26 mouse cellular contexts compared by ENCODE assay signal in genomic region chr4:115863880-115864279, GRCm38 (mm10). TPM values are rescaled to one million over a fixed set of nuclear protein-coding genes. Genes with fewer than 3 reads are reported as not detected.
DNase-seq lines count a peak whose midpoint lies in the region; ATAC-seq and TF ChIP-seq lines count a peak whose summit lies in the region.
"Had no signal": no experiment of that assay in that cellular context is flagged by ENCODE, and none has a peak within 500 bp of the region (broad histone marks: within the 10 kb centered on the region; RNA-seq: fewer than 3 reads in every experiment).

No protein-coding gene starts in this region.

- H3K9ac ChIP-seq in kidney, embryonic 14.5 days (ENCODE audit: low read depth, low read length): no peak overlapping the region
- no peak overlapping the region for H3K9ac ChIP-seq in limb, embryonic 12.5 days (replicated peaks)
- no peak overlapping the region for H3K9ac ChIP-seq in neural tube, embryonic 14.5 days (replicated peaks; ENCODE audit: low read depth, low read length)
- H3K9ac ChIP-seq: embryonic facial prominence, embryonic 12.5 days; lung, embryonic 14.5 days had no signal

- H3K9me3 ChIP-seq in kidney, embryonic 14.5 days (ENCODE audit: control insufficient read depth, low read length): no peaks in the 10 kb centered on the region
- H3K9me3 ChIP-seq in embryonic facial prominence, embryonic 10.5 days: no peaks in the 10 kb centered on the region
- H3K9me3 ChIP-seq in limb, embryonic 12.5 days: no peaks in the 10 kb centered on the region
- no peaks in the 10 kb centered on the region for H3K9me3 ChIP-seq in neural tube, embryonic 14.5 days (ENCODE audit: control insufficient read depth, low read length)
- H3K9me3 ChIP-seq: embryonic facial prominence, embryonic 12.5 days; midbrain, embryonic 10.5 days had no signal

- peak; percentile 63; the same call in 1 of the 2 replicates for ATAC-seq in kidney, embryonic 14.5 days (ENCODE audit: low FRiP score, low TSS enrichment)
- peak; percentile 86 for ATAC-seq in limb, embryonic 12.5 days (ENCODE audit: insufficient number of reproducible peaks, insufficient read depth, low FRiP score, low TSS enrichment, low read depth)
- peak; percentile 66; the same call in 1 of the 2 replicates for ATAC-seq in neural tube, embryonic 14.5 days (ENCODE audit: low read depth)
- ATAC-seq in erythroblast, adult 5-6 weeks (replicated peaks; ENCODE audit: low FRiP score, poor library complexity, severe bottlenecking): no peak
- ATAC-seq: forebrain, embryonic 16.5 days had no signal

- TF ChIP-seq POLR2A in kidney, adult 2 months (IDR thresholded peaks at IDR 0.05; ENCODE audit: low read depth, low read length): no peak

- H3K4me3 ChIP-seq in kidney, embryonic 14.5 days (ENCODE audit: low read length): no peak overlapping the region
- no peak overlapping the region for H3K4me3 ChIP-seq in kidney, adult 2 months (ENCODE audit: insufficient read depth, low read depth, low read length)
- H3K4me3 ChIP-seq in embryonic facial prominence, embryonic 10.5 days: no peak overlapping the region
- H3K4me3 ChIP-seq in limb, embryonic 12.5 days (replicated peaks): no peak overlapping the region
- H3K4me3 ChIP-seq in neural tube, embryonic 14.5 days (ENCODE audit: low read depth, low read length): no peak overlapping the region
- H3K4me3 ChIP-seq: embryonic facial prominence, embryonic 12.5 days; midbrain, embryonic 10.5 days had no signal

- no peaks in the 10 kb centered on the region for H3K4me1 ChIP-seq in kidney, embryonic 14.5 days (ENCODE audit: control insufficient read depth, insufficient read depth, low read length)
- no peaks in the 10 kb centered on the region for H3K4me1 ChIP-seq in kidney, adult 2 months (ENCODE audit: control insufficient read depth, insufficient read depth, low read length)
- peaks cover 20% of the 10 kb centered on the region for H3K4me1 ChIP-seq in embryonic facial prominence, embryonic 10.5 days
- H3K4me1 ChIP-seq in limb, embryonic 12.5 days (replicated peaks): peaks cover 53% of the 10 kb centered on the region
- peaks cover 5% of the 10 kb centered on the region; the same call in 1 of the 2 replicates for H3K4me1 ChIP-seq in neural tube, embryonic 14.5 days (ENCODE audit: control insufficient read depth, insufficient read depth, low read length)

- H3K27me3 ChIP-seq in kidney, embryonic 14.5 days (ENCODE audit: control insufficient read depth, insufficient read depth, low read length): no peaks in the 10 kb centered on the region
- no peaks in the 10 kb centered on the region for H3K27me3 ChIP-seq in kidney, adult 2 months (replicated peaks; ENCODE audit: control insufficient read depth, insufficient read depth, low read length)
- H3K27me3 ChIP-seq in embryonic facial prominence, embryonic 10.5 days (replicated peaks; ENCODE audit: low read depth, poor library complexity, severe bottlenecking): no peaks in the 10 kb centered on the region
- peaks cover 7% of the 10 kb centered on the region; the same call in 1 of the 2 replicates for H3K27me3 ChIP-seq in limb, embryonic 12.5 days
- H3K27me3 ChIP-seq in neural tube, embryonic 14.5 days (ENCODE audit: control insufficient read depth, insufficient read depth, low read length): no peaks in the 10 kb centered on the region
- H3K27me3 ChIP-seq: embryonic facial prominence, embryonic 12.5 days had no signal

- WGBS in kidney, embryonic 14.5 days: 18% methylated on average over 10 of the region's 10 CpGs
- WGBS in kidney, adult 2 months: 57% methylated on average over 10 of the region's 10 CpGs
- 55% methylated on average over 10 of the region's 10 CpGs for WGBS in embryonic facial prominence, embryonic 10.5 days
- WGBS in limb, embryonic 12.5 days: 4% methylated on average over 10 of the region's 10 CpGs
- 21% methylated on average over 10 of the region's 10 CpGs for WGBS in neural tube, embryonic 14.5 days

- H3K36me3 ChIP-seq in kidney, embryonic 14.5 days (ENCODE audit: control insufficient read depth, insufficient read depth, low read length): 0 out of 2 replicates have a peak, but pooled peaks cover 7% of the 10 kb centered on the region
- peaks cover 1% of the 10 kb centered on the region for H3K36me3 ChIP-seq in kidney, adult 2 months (ENCODE audit: control insufficient read depth, insufficient read depth, low read length)
- peaks cover 44% of the 10 kb centered on the region for H3K36me3 ChIP-seq in embryonic facial prominence, embryonic 10.5 days (replicated peaks)
- peaks cover 44% of the 10 kb centered on the region for H3K36me3 ChIP-seq in limb, embryonic 12.5 days
- H3K36me3 ChIP-seq in neural tube, embryonic 14.5 days (ENCODE audit: control insufficient read depth, insufficient read depth, low read length): no peaks in the 10 kb centered on the region

- H3K27ac ChIP-seq in kidney, embryonic 14.5 days (ENCODE audit: low read depth, low read length): no peak overlapping the region
- H3K27ac ChIP-seq in kidney, adult 2 months (ENCODE audit: insufficient read depth, low read depth, low read length): no peak overlapping the region
- H3K27ac ChIP-seq in embryonic facial prominence, embryonic 10.5 days (replicated peaks): no peak overlapping the region; the same call in 1 of the 2 replicates
- H3K27ac ChIP-seq in limb, embryonic 12.5 days: peak overlapping the region; percentile 90
- H3K27ac ChIP-seq in neural tube, embryonic 14.5 days (ENCODE audit: low read depth, low read length): no peak overlapping the region
- H3K27ac ChIP-seq: embryonic facial prominence, embryonic 12.5 days had no signal

- no peak for DNase-seq in kidney, adult 2 months
- DNase-seq in embryonic facial prominence, embryonic 10.5 days (ENCODE audit: low spot score): peak; percentile 24
- DNase-seq in layer of hippocampus, postnatal 25 days (ENCODE audit: extremely low spot score in 1 of 2, low spot score in 1 of 2): no peak
- DNase-seq in adrenal gland, postnatal 36 days: no peak
- DNase-seq: cerebellum, postnatal 10 days; gastrocnemius, postnatal 36 days; heart, postnatal 10 days; kidney, adult 18-20 months; kidney, postnatal 36 days; layer of hippocampus, adult 9-11 months; lung, embryonic 14.5 days; lung, postnatal 36 days; right cerebral cortex, postnatal 14 days; spleen, adult 18-20 months; thymus, adult 18-20 months; thymus, postnatal 4 days had no signal

- no peak overlapping the region for H3K4me2 ChIP-seq in kidney, embryonic 14.5 days (replicated peaks; ENCODE audit: low read depth, low read length)
- peak overlapping the region; percentile 30; the same call in 1 of the 2 replicates for H3K4me2 ChIP-seq in limb, embryonic 12.5 days
- no peak overlapping the region for H3K4me2 ChIP-seq in neural tube, embryonic 14.5 days (ENCODE audit: low read depth, low read length)
- H3K4me2 ChIP-seq: embryonic facial prominence, embryonic 12.5 days; heart, embryonic 11.5 days; liver, embryonic 11.5 days; lung, embryonic 14.5 days had no signal

- no peak for TF ChIP-seq CTCF in kidney, adult 2 months (conservative IDR thresholded peaks at IDR 0.05; ENCODE audit: insufficient read depth, insufficient read length, low read depth, low read length)

RNA-seq across cellular contexts. Expression of gene Kncn, which starts 20.3 kb away (rescaled TPM):
- not detected in 2 replicates for polyA plus RNA-seq in kidney, embryonic 14.5 days (2014; fragmentation: Nextera tagmentation; extraction: Ambion mirVana)
- polyA plus RNA-seq in kidney, adult 2 months (2012; rRNA removed): 0.07 TPM in 1 of 2 replicates, not detected in the other
- not detected in 2 replicates for polyA plus RNA-seq in embryonic facial prominence, embryonic 10.5 days (2016; fragmentation: Nextera tagmentation; extraction: Ambion mirVana)
- not detected in 2 replicates for polyA plus RNA-seq in limb, embryonic 12.5 days (2016; fragmentation: Nextera tagmentation; extraction: Ambion mirVana)
- 0.09 and 0.27 TPM in 2 replicates for polyA plus RNA-seq in neural tube, embryonic 14.5 days (2014; fragmentation: Nextera tagmentation; extraction: Ambion mirVana)
- total RNA-seq in layer of hippocampus, postnatal 25 days (2021): under 1 TPM in 1 of 2 experiments, not detected in 1; 0.22 TPM
- total RNA-seq in erythroblast, adult 5-6 weeks (2015; ENCODE audit: low replicate concordance): not detected in 2 replicates
- not detected in 2 replicates for total RNA-seq in erythroblast, adult 5-6 weeks (2017; ENCODE audit: low replicate concordance)
- total RNA-seq in adrenal gland, postnatal 36 days (2021): not detected
- total RNA-seq: gastrocnemius, postnatal 36 days; heart, postnatal 10 days had no signal
- polyA plus RNA-seq: C2C12; embryonic facial prominence, embryonic 12.5 days; heart, embryonic 11.5 days; liver, embryonic 11.5 days; lung, embryonic 14.5 days had no signal

RNA-seq across cellular contexts. Expression of gene Mknk1, which starts 24.9 kb away (rescaled TPM):
- 17.6 and 19.6 TPM in 2 replicates for polyA plus RNA-seq in kidney, embryonic 14.5 days (2014; fragmentation: Nextera tagmentation; extraction: Ambion mirVana)
- 30.6 and 33.8 TPM in 2 replicates for polyA plus RNA-seq in kidney, adult 2 months (2012; rRNA removed)
- polyA plus RNA-seq in embryonic facial prominence, embryonic 10.5 days (2016; fragmentation: Nextera tagmentation; extraction: Ambion mirVana): 23.0 and 23.6 TPM in 2 replicates
- polyA plus RNA-seq in limb, embryonic 12.5 days (2016; fragmentation: Nextera tagmentation; extraction: Ambion mirVana): 33.6 and 38.0 TPM in 2 replicates
- 19.9 and 23.0 TPM in 2 replicates for polyA plus RNA-seq in neural tube, embryonic 14.5 days (2014; fragmentation: Nextera tagmentation; extraction: Ambion mirVana)
- total RNA-seq in layer of hippocampus, postnatal 25 days (2021): 10 to 100 TPM; 39.5 to 53.9 TPM
- 31.8 and 64.2 TPM in 2 replicates for total RNA-seq in erythroblast, adult 5-6 weeks (2015; ENCODE audit: low replicate concordance)
- total RNA-seq in erythroblast, adult 5-6 weeks (2017; ENCODE audit: low replicate concordance): 85.6 and 115 TPM in 2 replicates
- total RNA-seq in adrenal gland, postnatal 36 days (2021): 10 to 100 TPM; 36.3 to 44.5 TPM

RNA-seq across cellular contexts. Expression of gene 6430628N08Rik, which starts 26.6 kb away (rescaled TPM):
- polyA plus RNA-seq in kidney, embryonic 14.5 days (2014; fragmentation: Nextera tagmentation; extraction: Ambion mirVana): not detected in 2 replicates
- not detected in 2 replicates for polyA plus RNA-seq in kidney, adult 2 months (2012; rRNA removed)
- 0.09 TPM in 1 of 2 replicates, not detected in the other for polyA plus RNA-seq in embryonic facial prominence, embryonic 10.5 days (2016; fragmentation: Nextera tagmentation; extraction: Ambion mirVana)
- polyA plus RNA-seq in limb, embryonic 12.5 days (2016; fragmentation: Nextera tagmentation; extraction: Ambion mirVana): 0.13 and 0.38 TPM in 2 replicates
- 2.0 TPM in 1 of 2 replicates, not detected in the other for polyA plus RNA-seq in neural tube, embryonic 14.5 days (2014; fragmentation: Nextera tagmentation; extraction: Ambion mirVana)
- under 1 TPM in 1 of 2 experiments, not detected in 1; 0.22 TPM for total RNA-seq in layer of hippocampus, postnatal 25 days (2021)
- total RNA-seq in erythroblast, adult 5-6 weeks (2015; ENCODE audit: low replicate concordance): not detected in 2 replicates
- not detected in 2 replicates for total RNA-seq in erythroblast, adult 5-6 weeks (2017; ENCODE audit: low replicate concordance)
- total RNA-seq in adrenal gland, postnatal 36 days (2021): not detected
- total RNA-seq: gastrocnemius, postnatal 36 days; heart, postnatal 10 days had no signal
- polyA plus RNA-seq: C2C12; embryonic facial prominence, embryonic 12.5 days; heart, embryonic 11.5 days; liver, embryonic 11.5 days; lung, embryonic 14.5 days had no signal

RNA-seq across cellular contexts. Expression of gene Mob3c, which starts 36.0 kb away (rescaled TPM):
- 9.4 and 9.9 TPM in 2 replicates for polyA plus RNA-seq in kidney, embryonic 14.5 days (2014; fragmentation: Nextera tagmentation; extraction: Ambion mirVana)
- polyA plus RNA-seq in kidney, adult 2 months (2012; rRNA removed): 17.8 and 18.5 TPM in 2 replicates
- 2.8 and 3.5 TPM in 2 replicates for polyA plus RNA-seq in embryonic facial prominence, embryonic 10.5 days (2016; fragmentation: Nextera tagmentation; extraction: Ambion mirVana)
- 8.4 and 8.8 TPM in 2 replicates for polyA plus RNA-seq in limb, embryonic 12.5 days (2016; fragmentation: Nextera tagmentation; extraction: Ambion mirVana)
- 4.7 and 5.6 TPM in 2 replicates for polyA plus RNA-seq in neural tube, embryonic 14.5 days (2014; fragmentation: Nextera tagmentation; extraction: Ambion mirVana)
- total RNA-seq in layer of hippocampus, postnatal 25 days (2021): 1 to 10 TPM; 5.1 to 5.3 TPM
- 2.5 and 3.8 TPM in 2 replicates for total RNA-seq in erythroblast, adult 5-6 weeks (2015; ENCODE audit: low replicate concordance)
- total RNA-seq in erythroblast, adult 5-6 weeks (2017; ENCODE audit: low replicate concordance): 4.6 and 4.7 TPM in 2 replicates
- 10 to 100 TPM; 14.9 to 16.7 TPM for total RNA-seq in adrenal gland, postnatal 36 days (2021)
